In the genomic region with DNA sequence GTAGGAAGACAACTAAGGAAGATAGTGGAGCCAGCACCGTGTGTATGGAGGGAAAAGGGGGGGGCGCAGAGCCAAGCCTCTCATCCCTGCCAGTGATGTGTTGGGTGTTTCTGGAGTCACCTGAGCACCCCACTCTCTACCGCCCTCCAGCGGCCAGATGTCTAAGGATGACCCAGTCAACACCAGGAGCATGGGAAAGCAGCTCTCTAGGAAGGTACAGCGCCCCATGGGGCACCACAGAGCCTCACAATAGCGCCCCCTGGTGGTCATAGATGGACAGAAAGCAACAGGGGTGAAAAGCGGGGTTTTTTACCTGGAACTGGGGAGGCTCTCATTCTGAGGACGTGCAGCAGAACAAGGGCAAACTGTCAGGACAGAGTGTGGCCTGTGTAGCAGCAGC, we compare ENCODE assay signal across 8 mouse cellular contexts. TPM values are rescaled to one million over a fixed set of nuclear protein-coding genes. Genes with fewer than 3 reads are reported as not detected.
DNase-seq lines count a peak whose midpoint lies in the region; ATAC-seq lines count a peak whose summit lies in the region.

No protein-coding gene starts in this region.

- H3K27ac ChIP-seq in liver, embryonic 12.5 days: no peak overlapping the region

- no peaks in the 10 kb centered on the region for H3K4me1 ChIP-seq in liver, embryonic 12.5 days

- no peaks in the 10 kb centered on the region for H3K36me3 ChIP-seq in liver, embryonic 12.5 days

- DNase-seq in gastrocnemius, postnatal 10 days: peak; percentile 69
- no peak for DNase-seq in gastrocnemius, postnatal 25 days
- DNase-seq in 3T3-L1 (ENCODE audit: low read depth, low spot score): peak; percentile 51
- peak; percentile 52 for DNase-seq in WW6 (ENCODE audit: low read depth, low spot score)
- peak; percentile 69 for DNase-seq in retina, embryonic 14.5 days (ENCODE audit: low spot score)
- no peak for DNase-seq in frontal cortex, postnatal 14 days (ENCODE audit: low spot score in 2 of 2)

- H3K9me3 ChIP-seq in liver, embryonic 12.5 days (replicated peaks): no peaks in the 10 kb centered on the region

- H3K27me3 ChIP-seq in liver, embryonic 12.5 days (replicated peaks): no peaks in the 10 kb centered on the region

- no peak overlapping the region for H3K4me2 ChIP-seq in liver, embryonic 12.5 days

- WGBS in liver, embryonic 12.5 days (ENCODE audit: insufficient replicate concordance): 31% methylated on average over 8 of the region's 8 CpGs

- peak; percentile 78 for ATAC-seq in erythroblast, adult 5-6 weeks (replicated peaks; ENCODE audit: low FRiP score, poor library complexity, severe bottlenecking)
- ATAC-seq in liver, embryonic 12.5 days: peak; percentile 55; the same call in 1 of the 2 replicates

- H3K9ac ChIP-seq in liver, embryonic 12.5 days: no peak overlapping the region

- H3K4me3 ChIP-seq in liver, embryonic 12.5 days: no peak overlapping the region

RNA-seq across cellular contexts. Expression of gene Nenf, which starts 29.2 kb away (rescaled TPM):
- 10 to 100 TPM; 83.8 to 87.2 TPM for total RNA-seq in gastrocnemius, postnatal 10 days (2021)
- 10 to 100 TPM; 54.3 to 62.3 TPM for total RNA-seq in gastrocnemius, postnatal 25 days (2021)
- 2.3 and 21.5 TPM in 2 replicates for total RNA-seq in erythroblast, adult 5-6 weeks (2015; ENCODE audit: low replicate concordance)
- total RNA-seq in erythroblast, adult 5-6 weeks (2017; ENCODE audit: low replicate concordance): 0.60 and 9.2 TPM in 2 replicates
- polyA plus RNA-seq in liver, embryonic 12.5 days (2016; fragmentation: Nextera tagmentation; extraction: Ambion mirVana): 37.1 and 39.7 TPM in 2 replicates

RNA-seq across cellular contexts. Expression of gene Tmem206, which starts 37.0 kb away (rescaled TPM):
- 1 to 10 TPM; 2.3 to 4.6 TPM for total RNA-seq in gastrocnemius, postnatal 10 days (2021)
- total RNA-seq in gastrocnemius, postnatal 25 days (2021): 1 to 10 TPM; 1.2 to 1.3 TPM
- total RNA-seq in erythroblast, adult 5-6 weeks (2015; ENCODE audit: low replicate concordance): 3.3 TPM in 2 replicates
- 4.2 and 5.7 TPM in 2 replicates for total RNA-seq in erythroblast, adult 5-6 weeks (2017; ENCODE audit: low replicate concordance)
- polyA plus RNA-seq in liver, embryonic 12.5 days (2016; fragmentation: Nextera tagmentation; extraction: Ambion mirVana): 9.8 and 10.5 TPM in 2 replicates

Comparison
In these comparisons a context has a peak if more than half of its experiments do, and no peak if none do; other contexts are left out.
1. DNase-seq: peak in gastrocnemius, postnatal 10 days (single experiment), 3T3-L1 (single experiment), WW6 (single experiment) and retina, embryonic 14.5 days (single experiment); none in gastrocnemius, postnatal 25 days (single experiment) and frontal cortex, postnatal 14 days (0 of 2).